Mouse (Mus musculus) olfactory bulb, adult 2 months (tissue): Measurements from ENCODE around the gene Rcc1l.

Experiments
- CTCF ChIP-seq: fragments of 200-500 bp; IDR thresholded peaks from 2 replicates; pipeline ENCODE4 v1.5.1; 2012; ENCODE audit warnings: low read depth, mild to moderate bottlenecking, low read length, moderate library complexity; ENCODE audit not compliant: insufficient read depth
- POLR2A ChIP-seq: fragments of 200-500 bp; IDR thresholded peaks from 2 replicates; pipeline ENCODE4 v1.6.1; 2012; ENCODE audit warnings: mild to moderate bottlenecking, low read depth, low read length, moderate library complexity; ENCODE audit not compliant: insufficient read depth

DNA sequence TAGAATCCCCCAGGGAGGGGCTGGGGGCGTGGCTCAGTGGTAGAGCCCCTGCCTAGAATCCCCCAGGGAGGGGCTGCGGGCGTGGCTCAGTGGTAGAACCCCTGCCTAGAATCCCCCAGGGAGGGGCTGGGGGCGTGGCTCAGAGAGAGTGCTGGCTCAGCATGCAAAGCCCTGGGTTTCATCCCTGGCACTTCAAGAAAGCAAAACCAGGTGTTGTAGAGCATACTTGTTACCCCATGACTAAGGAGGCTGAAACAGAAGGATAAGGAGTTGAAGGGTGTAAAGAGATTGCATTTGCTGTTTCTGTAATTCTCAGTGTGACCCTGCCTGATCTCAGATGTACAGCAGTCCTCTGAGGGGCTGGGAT is 54.7 kb downstream of the Rcc1l start:
- TF ChIP-seq POLR2A (no peak), CTCF (no peak)
